Mouse (Mus musculus): Measurements from ENCODE around the gene Fcor.

Fcor gene

DNA sequence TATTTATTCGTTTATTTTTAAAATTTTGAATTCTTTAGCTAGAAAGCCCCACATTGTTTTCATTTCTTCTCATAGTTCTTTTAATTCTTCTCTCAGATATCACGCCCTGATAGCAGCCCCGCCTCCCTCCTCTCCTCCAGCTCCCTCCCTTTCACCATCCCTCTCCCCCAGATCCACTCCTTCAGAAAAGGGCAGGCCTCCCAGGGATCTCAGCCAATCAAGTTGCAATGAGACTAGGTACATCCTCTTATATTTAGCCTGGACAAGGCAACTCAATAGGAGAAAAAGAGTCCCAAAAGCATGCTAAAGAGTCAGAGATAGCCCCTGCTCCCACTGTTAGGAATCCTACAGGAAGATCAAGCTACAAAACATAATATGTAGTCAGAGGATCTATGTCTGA, 2.5 kb upstream of the Fcor start:
- no peak for DNase-seq (ENCODE audit: low read depth, low spot score)

DNA sequence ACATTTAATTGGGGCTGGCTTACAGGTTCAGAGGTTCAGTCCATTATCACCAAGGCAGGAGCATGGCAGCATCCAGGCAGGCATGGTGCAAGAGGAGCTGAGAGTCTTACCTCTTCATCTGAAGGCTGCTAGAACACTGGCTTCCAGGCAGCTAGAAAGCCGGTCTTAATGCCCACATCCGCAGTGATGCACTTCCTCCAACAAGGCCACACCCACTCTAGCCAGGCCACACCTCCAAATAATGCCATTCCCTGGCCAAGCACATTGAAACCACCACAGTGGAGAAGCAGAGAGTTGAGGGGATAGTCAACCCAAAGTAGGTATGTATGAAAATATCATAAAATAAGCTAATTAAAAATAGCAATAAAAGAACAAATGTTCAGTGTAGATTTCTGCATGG, 1.8 kb downstream of the Fcor start:
- peak; percentile 65 for DNase-seq (ENCODE audit: low read depth, low spot score)

DNA sequence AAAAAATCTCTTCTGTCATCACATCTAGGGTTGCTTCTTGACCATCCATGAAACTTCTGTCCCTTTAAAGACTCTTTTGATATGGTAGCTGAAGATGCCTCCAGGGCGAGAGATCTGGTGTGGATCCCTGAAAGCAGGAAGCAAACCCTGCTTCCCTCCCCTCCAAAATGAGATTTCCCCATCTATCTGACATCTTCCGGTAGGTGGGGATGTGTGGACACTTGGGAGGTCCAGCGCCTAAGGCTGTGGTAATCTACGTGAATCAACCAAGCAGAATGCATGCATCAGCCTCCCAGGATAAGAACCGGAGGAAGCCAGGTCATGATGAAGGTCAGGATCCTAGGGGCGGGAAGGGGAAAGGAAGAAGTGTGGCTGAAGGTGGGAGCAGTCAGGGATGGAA, 6.7 kb downstream of the Fcor start, which contains the start of gene Mcemp1:
Gene Mcemp1 (plus strand): TSS at position 248 of the 400 bp plus-strand sequence.
- no peak for DNase-seq (ENCODE audit: low read depth, low spot score)

DNA sequence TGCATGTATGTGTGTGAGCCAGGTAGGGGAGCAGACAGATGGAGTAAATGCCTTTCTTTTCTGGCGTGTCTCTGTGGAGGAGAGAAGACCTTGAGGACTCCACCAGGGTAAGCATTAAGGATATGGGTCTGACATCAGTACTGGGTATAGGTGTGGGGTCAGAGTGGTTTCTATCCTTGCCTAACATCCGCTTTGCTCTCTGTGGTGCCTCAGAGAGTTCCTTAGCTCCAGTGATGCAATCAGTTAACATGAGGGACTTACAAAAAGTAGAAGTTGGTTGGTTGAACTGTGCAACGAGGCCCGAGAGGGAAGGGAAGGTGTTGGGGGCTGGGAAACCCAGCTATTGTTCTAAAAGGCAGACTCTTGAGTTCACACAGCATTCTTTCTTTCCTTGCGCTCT, 7.8 kb downstream of the Fcor start:
- DNase-seq (ENCODE audit: low read depth, low spot score): no peak

- DNase-seq (ENCODE audit: low read depth, low spot score): no peak
Observed at GRCm38 (mm10) chr8:3660889-3661288, 11.3 kb downstream of the Fcor start.

DNA sequence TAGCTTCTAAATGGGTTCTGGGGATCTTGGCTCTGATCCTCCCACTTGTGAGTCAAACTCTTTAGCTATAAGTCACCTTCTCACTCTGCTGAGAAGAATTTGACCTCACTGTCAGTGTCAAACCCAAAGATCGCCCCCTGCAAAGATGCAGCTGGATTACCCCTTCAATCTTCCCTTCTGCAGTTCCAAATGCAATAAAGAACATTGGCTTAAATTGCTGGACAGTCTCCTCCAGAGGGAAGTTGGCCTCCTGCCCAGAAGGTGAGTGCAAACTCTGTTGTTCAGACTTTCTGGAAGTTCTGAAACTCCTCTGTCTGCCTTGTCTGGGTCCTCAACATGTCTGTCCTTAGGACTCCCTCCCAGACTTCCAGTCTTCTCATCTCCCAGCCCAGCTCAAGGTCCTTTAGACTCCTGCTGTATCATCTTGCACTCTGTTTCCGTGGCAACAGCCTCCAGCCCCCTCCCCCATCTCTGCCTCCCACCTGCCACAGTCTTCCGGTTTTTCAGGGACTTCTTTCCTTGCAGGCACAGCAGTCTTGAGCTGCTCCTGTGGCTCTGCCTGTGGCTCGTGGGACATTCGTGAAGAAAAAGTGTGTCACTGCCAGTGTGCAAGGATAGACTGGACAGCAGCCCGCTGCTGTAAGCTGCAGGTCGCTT, 15.3 kb downstream of the Fcor start:
- no peak for DNase-seq (ENCODE audit: low read depth, low spot score)

- DNase-seq (ENCODE audit: low read depth, low spot score): no peak
Observed at GRCm38 (mm10) chr8:3655526-3655925, 16.6 kb downstream of the Fcor start, which contains the start of gene Retn. Gene Retn (plus strand): TSS chr8:3655770.

GRCm38 (mm10) chr8:3654726-3655508, 17.2 kb downstream of the Fcor start:
- DNase-seq (ENCODE audit: low read depth, low spot score): peak; percentile 28

GRCm38 (mm10) chr8:3652845-3653244, 19.3 kb downstream of the Fcor start:
- no peak for DNase-seq (ENCODE audit: low read depth, low spot score)

GRCm38 (mm10) chr8:3648990-3649389, 23.2 kb downstream of the Fcor start:
- peak; percentile 72 for DNase-seq (ENCODE audit: low read depth, low spot score)

GRCm38 (mm10) chr8:3648268-3648667, 23.9 kb downstream of the Fcor start:
- no peak for DNase-seq (ENCODE audit: low read depth, low spot score)

- no peak for DNase-seq (ENCODE audit: low read depth, low spot score)
Observed at GRCm38 (mm10) chr8:3647561-3647960, 24.6 kb downstream of the Fcor start.

DNA sequence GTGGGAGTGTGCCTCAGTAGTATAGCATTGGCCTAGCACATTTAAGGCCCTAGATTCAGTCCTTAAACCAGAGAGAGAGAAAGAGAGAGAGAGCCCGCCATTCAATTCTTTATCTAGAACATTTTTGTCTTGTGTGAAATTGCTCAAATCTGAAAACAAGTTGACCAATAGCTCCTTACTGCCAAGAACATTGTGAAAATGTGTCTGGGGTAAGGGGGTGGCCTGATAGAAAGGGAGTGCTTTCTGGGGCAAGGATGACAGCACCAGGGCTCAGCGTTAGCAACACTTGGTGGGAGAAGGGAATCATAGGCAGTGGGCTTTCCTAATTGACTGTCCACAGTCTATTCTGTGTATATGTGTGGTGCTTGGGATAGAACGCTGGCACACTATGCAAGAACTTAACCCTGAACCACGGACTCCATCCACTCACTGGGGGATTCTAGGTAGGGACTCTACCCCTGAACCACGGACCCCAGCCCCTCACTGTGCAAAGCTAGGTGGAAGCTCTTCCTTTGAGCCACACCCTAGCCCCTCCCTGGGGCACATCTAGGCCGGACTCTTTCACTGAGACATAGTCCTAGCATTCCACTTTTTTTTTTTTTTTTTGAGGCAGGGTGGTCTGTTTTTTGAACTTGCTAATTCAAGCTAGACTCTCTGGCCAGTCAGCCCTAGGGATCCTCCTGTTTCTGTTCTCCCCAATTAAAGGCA, 25.2 kb downstream of the Fcor start:
- DNase-seq (ENCODE audit: low read depth, low spot score): no peak

GRCm38 (mm10) chr8:3645804-3646203, 26.4 kb downstream of the Fcor start:
- DNase-seq (ENCODE audit: low read depth, low spot score): peak; percentile 87

GRCm38 (mm10) chr8:3631478-3631875, 40.7 kb downstream of the Fcor start:
- DNase-seq (ENCODE audit: low read depth, low spot score): peak; percentile 31

DNA sequence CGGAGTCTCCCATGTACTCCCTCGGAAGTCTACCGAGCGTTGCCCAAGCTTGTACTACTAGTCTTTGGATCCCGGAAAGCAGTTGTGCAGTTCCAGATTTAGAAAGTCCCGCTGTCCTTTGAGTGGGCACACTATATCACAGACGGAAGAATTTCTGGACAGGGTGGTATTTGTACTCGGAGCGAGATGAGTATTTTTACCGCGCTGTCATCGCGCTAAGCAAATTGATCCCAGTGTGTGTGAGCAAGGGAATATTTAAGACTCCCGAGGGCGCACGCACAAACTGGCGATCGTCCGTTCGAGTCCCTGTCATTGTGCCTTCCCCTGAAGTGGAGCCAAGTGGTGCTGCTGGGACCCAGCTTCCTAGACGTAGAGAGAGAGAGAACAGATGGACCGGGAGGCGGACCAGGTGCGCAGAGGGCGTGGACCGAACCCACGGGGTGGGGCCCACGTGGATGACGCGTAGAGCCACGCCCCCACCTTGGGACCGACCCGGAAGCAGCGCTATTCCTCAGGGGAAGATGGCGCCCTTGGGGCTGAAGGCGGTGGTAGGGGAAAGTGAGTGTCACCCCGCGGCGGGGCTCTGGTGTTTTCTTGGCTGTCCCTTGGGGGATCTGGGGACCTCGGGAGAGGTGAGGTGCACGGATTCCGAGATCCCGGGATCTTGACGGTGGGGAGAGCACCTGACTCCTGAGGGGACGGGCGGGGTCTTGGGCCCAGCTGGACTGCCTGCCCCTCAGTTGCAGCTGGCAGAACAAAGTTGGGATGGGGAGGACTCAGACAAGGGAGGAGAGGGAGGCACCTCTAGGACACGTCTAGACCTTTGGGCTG, 41.3 kb downstream of the Fcor start, which contains the start of gene Stxbp2:
Gene Stxbp2 (plus strand): TSS at position 309 of the 831 bp plus-strand sequence.
- DNase-seq (ENCODE audit: low read depth, low spot score): peak; percentile 90

- peak; percentile 88 for DNase-seq (ENCODE audit: low read depth, low spot score)
Observed at GRCm38 (mm10) chr8:3628014-3628413, 44.1 kb downstream of the Fcor start.

DNA sequence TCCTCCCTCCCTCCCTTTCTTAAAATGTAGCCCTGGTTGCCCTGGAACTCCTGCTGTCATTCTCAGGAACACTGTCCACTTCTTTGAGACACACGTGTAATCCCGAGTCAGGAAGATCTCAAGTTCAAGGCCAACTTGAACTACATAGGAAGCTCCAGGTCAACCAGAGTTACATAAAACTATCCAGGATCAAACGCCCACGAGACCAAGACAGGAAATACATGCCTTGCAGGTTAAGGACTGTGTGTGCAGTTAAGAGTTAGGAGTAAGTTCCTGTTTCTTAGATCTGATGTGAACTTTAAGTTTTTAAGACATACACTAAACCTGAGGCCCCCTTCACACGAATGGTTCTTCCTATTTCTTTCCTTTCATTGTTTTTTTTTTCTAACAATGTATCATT, 45.2 kb downstream of the Fcor start:
- DNase-seq (ENCODE audit: low read depth, low spot score): no peak

GRCm38 (mm10) chr8:3625445-3625844, 46.7 kb downstream of the Fcor start, which contains the start of gene Pcp2:
Gene Pcp2 (minus strand): TSS chr8:3625545.
- DNase-seq (ENCODE audit: low read depth, low spot score): no peak

GRCm38 (mm10) chr8:3622119-3622518, 50.0 kb downstream of the Fcor start:
- DNase-seq (ENCODE audit: low read depth, low spot score): no peak

Measured in ZHBTc4 (cell line).